Mouse (Mus musculus) neural tube, embryonic 10.5 days (tissue): ENCODE data around the gene Col4a3bp.

Experiments used
- DNase-seq: peaks from one replicate; pipeline ENCODE4 v3.0.0-alpha.2; 2017; ENCODE audit warnings: low spot score; ENCODE audit errors: extremely low spot score

The Col4a3bp gene

DNA sequence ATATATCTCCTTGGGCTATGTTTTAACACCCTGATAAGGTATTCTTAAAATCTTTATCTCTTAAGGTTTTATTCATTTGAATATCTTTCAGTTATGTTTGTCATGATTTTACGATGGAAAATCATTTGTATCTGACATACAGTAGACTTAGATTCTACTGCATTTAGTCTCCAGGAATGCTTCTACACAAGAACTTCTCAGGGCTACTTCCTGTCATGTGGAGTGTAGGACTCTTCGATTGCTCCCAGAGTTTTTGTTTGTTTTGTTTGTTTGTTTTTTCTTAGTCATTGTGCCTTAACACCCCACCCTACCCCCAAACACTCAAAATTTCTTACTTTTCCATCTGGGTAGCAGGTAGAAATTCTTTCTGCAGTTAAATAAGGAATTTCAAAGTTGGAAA is 1.0 kb upstream of the Col4a3bp start:
- no peak for DNase-seq

DNA sequence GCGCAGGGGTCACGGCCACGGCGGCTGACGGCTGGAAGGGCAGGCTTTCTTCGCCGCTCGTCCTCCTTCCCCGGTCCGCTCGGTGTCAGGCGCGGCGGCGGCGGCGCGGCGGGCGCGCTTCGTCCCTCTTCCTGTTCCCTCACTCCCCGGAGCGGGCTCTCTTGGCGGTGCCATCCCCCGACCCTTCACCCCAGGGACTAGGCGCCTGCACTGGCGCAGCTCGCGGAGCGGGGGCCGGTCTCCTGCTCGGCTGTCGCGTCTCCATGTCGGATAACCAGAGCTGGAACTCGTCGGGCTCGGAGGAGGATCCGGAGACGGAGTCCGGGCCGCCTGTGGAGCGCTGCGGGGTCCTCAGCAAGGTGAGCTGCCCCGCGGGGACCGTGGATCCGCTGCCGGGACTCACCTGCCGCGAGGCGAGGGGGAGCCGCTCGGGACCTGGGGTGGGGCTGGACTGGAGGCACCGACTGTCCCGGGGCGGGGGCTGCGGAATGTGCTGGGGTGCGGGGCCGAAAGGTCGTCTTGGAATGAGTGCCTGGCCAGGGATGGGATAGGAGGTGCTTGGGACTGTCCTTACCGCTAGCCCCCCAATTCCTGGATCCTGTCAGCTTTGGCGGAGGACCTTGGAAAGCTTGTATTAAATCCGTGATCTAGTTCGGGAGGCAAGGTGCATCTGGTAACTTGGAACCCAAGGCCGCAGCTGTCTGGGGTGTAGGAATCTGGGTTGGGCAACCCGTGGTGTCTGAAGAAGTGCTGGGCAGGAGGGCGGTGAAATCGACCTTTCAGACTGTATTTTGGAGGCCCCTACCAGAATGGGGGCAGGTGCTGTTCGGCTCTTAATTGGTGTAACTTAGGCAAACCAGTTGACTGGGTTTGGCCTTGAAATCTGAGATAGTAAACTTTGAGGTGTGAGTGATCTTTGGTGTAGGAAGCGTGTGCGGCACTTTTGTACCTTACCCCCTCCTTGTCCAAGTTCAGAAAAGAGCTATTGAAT is 778 bp downstream of the Col4a3bp start:
- DNase-seq = peak; percentile 76

DNA sequence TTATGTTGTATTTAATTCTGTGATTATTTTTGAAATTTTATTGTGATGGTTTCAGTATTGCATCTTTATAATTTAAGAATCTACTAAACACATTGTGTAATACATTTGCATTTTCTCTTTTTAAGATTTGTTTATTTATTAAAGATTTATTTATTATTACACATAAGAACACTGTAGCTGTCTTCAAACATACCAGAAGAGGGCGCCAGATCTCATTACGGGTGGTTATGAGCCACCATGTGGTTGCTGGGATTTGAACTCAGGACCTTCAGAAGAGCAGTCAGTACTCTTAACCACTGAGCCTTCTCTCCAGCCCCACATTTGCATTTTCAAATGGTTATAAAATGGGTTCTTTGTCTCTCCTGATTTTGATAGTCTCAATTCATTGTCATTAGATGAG is 2.1 kb downstream of the Col4a3bp start:
- no peak for DNase-seq

DNA sequence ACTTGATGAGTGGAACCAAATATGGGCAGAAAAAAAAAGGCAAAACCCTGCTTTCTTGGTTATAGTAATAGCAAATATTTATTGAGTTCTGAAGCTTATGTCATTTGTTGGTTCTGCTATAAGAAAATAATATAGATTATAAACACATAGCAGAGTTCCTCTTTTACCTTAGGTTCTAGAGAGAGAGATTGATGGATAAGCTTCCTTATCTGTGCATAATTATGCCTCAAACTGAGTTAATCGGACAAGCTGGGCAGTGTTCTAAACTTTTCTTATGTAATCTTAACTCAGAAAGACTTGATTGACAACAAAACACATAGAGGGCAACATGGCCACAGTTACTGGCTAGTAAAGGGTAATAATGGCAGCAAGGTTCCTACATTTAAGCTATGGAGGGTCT is 4.8 kb downstream of the Col4a3bp start:
- no peak for DNase-seq

DNA sequence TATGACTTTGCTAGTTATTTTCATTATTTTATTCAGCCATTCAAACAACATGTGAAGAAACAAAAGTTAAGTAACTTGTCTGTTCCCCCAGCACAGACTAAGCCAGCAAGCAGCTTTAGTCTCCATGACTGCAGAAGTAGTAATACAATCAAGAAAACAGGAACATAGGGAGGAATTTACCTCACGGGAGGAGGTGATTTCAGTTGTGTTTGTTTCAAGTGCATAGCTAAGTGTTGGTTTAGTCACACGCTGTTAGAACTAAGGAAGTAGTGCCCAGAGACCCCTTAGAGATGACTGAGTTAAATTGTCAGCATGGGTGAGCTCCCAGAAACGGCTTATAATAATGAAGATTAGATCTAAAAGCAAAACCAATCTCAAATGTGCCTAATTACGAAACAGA is 5.5 kb downstream of the Col4a3bp start:
- no peak for DNase-seq

DNA sequence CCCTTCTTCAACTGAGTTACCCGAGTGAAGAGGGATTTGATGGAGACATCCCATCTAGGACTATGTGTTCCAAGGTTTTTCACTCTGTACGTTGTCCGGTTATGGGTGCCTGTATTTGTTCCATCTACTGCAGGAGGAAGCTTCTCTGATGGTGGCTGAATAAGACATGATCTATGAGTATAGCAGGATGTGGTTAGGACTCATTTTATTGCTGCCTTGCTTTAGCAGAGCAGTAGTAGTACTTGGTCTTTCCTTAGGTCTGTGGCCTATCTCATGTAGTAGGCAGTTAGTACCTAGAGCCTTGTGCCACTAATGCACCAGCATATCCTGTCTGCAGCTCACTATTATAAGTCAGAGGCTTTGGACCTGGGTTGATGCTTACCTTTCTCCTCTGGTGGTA is 12.7 kb downstream of the Col4a3bp start:
- no peak for DNase-seq

DNA sequence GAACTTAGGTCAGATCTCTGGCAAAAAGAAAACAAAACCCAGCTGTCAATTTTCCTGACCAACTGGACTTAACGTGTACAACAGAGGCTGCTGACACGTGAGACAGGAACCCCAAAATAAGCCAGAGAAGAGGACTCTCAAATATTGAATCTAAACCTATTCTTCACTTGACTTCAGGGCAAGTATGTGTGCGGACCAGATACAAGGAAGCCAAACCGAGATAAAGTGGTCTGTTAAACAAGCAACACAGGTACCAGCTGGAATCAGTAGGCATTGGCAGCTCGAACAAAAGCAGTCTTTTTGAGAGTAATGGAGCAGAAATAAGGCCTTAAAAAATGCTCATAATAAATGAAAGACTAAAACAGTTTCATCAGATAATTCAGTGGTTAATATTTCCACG is 25.6 kb downstream of the Col4a3bp start:
- DNase-seq = no peak

DNA sequence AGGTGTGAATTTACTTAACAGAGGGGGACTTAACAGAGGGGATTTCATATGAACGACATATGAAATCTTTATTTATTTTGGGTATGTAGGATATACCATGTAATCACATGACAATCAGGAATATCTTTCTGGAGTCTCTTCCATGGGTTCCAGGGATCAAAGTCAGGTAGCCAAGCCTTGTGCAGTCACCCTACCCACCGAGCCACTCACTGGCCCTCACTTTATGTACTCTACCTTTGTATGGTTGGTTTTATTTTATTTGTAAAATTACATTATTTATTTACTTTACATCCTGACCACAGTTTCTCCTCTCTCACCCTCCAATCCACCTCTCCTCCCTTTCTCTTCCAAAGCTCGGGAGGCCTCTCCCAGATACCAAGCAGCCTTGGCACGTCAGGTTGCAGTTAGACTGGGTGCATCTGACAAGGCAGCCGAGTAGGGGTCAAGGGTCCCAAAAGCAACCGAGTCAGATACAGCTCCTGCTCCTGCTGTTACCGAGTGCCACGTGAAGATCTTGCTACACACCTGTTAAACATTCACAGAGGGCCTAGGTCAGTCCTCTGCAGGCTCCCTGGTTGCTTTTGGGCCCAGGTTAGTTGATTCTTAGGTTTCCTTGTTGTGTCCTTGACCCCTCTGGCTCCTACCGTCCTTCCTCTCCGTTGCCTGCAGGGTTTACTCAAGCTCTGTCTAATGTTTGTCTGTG is 28.0 kb downstream of the Col4a3bp start:
- DNase-seq = no peak

DNA sequence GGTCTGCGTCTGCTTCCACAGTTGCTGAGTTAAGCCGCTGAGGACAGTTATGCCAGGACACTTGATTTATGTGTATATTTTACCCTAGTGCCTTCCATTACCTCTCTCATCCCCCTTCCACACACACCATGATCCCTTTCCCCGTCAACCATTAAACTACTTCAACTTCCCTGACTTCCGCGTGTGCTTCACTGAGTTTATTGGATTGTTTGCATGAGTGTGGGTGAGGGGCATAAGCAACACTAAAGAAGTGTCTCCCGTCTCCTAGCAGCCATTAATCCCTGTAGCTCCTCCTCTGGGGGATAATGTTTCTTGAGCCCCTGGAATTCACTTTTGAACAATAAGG is 28.6 kb downstream of the Col4a3bp start:
- no peak for DNase-seq

DNA sequence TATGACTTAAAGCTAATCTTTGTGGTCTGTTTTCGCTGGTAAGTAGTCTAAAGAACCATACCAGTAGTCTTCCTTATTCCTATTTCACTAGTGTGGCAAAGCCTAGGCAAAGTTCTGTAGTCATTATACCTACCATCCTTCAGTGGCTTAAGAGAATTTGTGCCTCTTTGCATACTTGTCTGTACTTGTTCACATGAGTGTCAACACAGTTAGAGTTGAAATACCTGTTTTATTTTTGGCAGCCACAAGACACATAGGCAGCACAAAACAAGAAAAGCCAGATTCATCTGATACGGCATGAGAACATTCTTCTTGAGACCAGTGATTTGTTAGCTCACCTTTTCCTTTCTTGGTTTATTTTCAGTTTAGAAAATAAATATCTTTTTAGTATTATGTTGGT is 31.8 kb downstream of the Col4a3bp start:
- DNase-seq = no peak

DNA sequence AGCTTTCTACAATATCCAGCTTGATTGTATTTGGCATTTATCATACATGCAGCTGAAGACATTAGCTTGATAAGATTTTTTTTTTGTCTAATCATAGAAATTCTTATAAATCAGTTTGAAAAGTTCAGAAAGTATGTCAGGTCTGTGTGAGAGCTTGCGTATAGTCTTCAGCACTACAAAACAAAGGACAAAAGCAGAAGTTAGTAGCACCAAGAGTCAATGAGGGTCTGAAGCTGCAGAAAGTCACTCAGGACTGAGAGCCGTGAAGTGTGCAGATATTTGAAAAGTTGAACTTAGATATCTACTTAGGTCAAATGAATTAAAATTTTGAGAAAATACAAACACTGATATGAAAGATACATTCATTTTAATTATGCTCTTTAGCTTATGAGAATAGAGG is 36.7 kb downstream of the Col4a3bp start:
- DNase-seq = no peak

DNA sequence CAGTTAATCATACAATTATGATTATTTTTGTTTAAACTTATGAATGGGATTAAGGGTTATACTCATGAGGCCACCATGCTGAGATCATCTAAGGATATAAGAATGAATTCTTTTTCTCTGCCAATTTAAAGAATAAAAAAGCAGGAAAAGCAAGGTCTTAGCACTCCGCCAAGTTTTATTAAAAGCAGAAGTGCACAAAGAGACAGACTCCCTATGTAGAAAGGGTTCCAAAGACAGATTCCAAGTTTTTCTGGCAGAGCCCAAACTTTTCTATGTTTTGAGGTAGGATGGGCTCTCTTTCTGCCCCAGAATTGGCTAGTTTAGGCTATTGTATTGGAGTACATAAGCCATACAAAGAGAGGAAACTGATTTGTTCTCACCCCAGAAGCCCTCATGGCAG is 37.6 kb downstream of the Col4a3bp start:
- no peak for DNase-seq

DNA sequence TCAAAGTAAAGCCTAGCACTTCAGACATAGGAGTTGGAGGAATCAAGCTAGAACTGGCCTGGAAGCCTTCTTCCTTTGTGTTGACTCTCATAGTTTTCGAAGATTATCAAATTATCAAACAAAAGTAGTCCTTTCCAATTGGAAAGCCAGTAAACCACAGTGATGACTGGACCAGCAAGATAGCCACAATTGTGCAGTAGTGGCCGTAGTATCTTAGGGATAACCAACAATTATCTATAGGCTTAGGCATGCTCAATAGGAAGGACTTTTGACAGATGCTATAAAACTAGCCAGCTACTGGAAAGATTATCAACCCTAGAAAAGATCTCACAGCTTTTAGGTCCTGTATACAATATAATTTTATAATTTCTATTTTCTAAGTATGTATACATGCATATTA is 41.8 kb downstream of the Col4a3bp start:
- DNase-seq = no peak

DNA sequence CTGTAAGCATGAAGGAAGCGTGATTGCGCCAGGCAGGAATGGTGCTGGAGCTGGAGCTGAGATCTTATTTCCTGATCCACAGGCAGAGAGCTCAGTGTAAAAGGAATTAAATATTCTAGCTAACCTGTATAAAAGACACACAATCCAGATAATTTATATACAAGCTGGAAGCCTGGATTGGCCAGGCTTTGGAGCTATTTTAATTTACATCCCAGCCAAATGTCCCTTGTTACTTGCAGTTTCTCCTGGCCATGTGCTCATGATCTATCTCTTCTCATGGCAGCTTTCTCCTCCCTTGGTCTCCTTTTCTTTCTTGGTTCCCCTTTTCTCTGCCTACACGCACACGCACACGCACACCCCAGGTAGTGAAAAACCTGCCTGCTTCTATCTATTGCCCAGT is 44.1 kb downstream of the Col4a3bp start:
- no peak for DNase-seq

DNA sequence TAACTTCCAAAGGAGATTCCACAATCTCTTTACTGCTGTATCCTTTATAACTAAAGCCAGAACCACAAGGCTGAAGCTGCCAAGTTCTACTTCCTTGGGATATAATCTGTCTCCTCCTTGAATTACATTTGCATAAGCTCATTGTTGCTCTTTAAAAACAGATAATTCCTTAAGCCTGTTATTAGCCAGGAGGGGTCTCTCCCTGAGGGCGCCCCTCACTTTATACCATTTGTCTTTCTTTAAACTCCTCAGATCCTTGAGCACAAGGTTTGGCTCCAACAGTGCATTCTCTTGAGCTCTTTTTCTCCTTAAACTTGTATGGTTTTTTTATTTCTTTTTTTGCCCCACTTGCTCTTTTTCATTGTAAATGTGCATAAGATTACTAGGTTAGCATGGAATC is 46.2 kb downstream of the Col4a3bp start:
- no peak for DNase-seq

DNA sequence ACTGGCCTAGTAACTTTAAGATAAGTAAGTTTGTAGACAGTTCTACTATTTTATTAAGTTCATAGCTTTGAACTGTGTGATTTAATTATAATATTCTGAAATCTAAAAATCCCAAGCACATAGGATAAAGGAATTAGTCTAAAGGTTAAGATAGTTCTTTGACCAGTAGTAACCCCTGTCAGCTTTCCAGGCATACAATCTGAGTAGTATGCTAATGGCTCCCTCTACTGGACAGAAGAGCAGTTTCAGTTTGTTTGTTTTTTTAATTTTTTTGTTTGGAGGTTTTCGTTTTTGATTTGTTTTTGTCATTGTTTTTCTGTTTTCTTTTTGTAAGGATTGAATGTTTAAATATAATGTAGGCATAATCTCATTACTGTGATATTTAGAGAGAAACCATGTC is 51.2 kb downstream of the Col4a3bp start:
- no peak for DNase-seq

DNA sequence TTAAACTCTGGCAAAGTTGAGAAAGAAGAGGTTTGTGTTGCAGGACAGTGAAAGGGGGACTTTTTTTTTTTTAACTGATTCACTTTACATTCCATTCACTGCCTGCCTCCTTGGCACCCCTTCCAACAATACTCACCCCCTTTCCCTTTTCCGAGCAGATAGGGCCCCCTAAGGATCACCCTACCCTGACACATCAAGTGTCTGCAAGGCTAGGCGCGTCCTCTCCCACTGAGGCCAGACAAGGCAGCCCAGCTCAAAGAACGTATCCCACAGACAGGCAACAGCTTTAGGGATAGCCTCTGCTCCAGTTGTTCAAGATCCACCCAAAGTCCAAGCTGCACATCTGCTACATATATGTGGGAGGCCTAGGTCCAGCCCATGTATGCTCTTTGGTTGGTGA is 51.7 kb downstream of the Col4a3bp start:
- DNase-seq = no peak

DNA sequence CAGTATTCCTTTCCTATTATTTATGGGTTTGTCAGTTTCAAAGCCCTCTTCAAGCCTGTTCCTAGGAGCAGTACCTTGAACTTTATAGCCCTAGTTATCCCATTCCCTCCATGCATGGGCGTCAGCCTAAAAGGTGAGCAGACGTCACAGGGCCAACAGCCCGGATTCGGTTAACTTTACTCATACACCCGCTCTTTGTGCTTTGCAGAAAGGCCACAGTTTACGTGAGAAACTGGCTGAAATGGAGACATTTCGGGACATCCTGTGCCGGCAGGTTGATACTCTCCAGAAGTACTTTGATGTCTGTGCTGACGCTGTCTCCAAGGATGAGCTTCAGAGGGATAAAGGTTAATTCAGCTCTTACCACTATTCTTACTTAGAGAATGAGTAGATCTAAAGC is 56.8 kb downstream of the Col4a3bp start:
- DNase-seq = no peak

DNA sequence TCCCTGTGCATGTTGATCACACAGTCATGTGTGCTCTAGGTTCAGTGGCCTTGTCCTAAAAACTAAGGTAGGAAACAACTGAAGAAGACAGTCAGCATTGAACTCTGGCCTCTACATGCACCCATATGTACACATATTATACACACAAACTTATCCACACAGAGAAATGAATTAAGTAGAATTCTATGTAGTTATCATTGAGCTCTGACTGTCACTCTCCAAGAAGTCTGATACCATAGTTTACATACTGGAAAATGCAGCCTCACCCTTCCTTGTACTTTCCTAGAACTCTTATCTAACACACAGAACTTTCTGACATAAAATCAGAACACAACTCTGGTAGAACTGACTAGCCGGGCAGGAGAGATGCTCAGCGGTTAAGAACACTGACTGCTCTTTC is 61.8 kb downstream of the Col4a3bp start:
- no peak for DNase-seq

DNA sequence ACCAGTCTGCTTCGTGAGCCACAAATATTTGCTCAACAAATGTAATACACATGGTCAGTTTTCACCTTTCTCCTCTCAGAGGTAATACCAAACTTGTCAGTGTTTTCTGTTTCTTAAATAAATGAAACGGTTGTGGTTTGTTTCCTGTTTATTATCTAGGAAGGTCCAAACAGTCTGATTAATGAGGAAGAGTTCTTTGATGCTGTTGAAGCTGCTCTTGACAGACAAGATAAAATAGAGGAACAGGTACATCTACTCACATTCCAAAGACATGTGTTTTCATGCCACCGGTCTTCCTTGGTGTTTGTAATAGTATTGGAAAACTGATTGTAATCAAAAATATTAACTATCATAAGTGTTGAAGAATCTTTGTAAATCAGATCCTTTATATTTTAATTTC is 72.2 kb downstream of the Col4a3bp start:
- no peak for DNase-seq

DNA sequence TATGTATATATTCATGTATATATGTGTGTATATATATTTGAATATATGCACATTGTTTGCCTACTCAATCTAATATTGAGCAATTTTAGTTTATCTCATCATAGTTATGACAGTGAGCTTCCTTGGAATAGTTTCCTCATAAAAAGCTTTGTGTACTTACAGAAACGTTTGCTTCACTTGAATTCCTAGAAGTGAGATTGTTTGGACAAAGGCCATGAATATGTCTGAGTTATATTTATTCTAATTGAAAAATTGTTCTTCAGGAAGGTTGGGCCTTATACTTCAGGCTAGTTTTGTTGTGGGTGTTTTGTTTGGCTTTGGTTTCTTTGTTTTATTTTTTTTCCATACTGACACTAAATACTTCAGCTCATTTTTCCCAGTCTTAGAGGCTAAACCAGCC is 78.5 kb downstream of the Col4a3bp start:
- no peak for DNase-seq

DNA sequence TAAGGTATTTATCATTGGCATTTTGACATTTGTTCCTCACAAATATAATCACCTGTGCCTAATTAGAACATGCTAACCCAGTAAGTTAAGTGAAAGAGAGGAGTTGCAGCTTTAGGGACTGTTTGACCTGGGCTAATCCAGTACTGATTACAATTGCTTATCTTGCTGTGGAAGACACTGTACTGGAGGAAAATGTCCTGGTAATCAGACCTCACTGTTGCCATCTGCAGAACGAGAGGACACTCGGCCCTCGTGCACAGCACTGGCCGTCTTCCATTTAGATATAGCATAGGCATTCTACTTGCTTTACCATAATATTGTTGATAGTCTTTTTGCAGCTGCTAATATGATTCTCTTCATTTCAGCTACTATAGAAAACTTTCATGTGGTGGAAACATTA is 88.0 kb downstream of the Col4a3bp start:
- DNase-seq = no peak

DNA sequence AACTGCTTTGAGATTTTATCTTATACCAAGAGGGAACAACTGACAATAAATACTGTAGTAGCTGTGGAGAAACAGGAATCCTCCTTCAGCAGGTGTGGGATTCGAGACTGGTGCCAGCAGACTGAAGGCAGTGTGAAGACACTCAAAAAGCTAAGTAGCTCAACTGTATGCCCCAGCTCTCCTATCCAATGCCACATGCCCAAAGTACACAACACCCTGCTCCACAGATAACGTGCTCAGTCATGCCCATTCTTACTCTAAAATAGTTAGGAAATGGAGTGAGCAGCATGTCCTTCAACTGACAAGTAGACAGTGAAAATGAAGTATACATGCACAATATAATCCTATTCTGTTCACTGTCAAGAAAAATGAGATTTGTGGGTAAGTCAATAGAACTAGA is 101.8 kb downstream of the Col4a3bp start:
- no peak for DNase-seq
